Mouse (Mus musculus) hematopoietic multipotent progenitor cell, adult 10-12 weeks (in vitro differentiated cells): ENCODE measurements around the gene Olfr1387. TPM values are rescaled to one million over a fixed set of nuclear protein-coding genes. Genes with fewer than 3 reads are reported as not detected.

Source experiments
- polyA plus RNA-seq: library from polyadenylated mRNA; stranded (reverse); fragments of >175 nt; gene quantifications from 2 replicates; pipeline ENCODE4 v1.2.3, GENCODE M21; 2012; ENCODE audit warnings: low replicate concordance

Olfr1387 gene
- polyA plus RNA-seq = not detected in 2 replicates

DNA sequence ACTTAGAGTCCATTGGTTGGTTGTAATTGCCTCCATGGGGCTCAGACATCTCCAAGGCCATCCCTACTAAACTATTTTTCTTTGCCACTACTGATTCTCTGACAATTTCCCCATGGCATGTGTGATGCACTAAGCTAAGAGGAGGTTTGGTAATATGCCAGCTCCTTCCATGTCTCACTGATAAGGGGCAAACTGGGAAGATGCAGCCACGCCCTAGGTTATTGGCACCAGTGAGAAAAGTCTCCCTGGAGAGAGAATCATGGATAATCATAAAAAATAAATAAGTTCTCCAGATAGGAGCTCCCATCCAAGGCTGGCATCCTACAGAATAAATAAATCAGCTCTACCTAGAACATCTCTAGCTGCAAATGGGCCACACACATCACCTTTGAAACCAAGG, at the start of gene Olfr1387:
Gene Olfr1387 (plus strand): TSS at position 301 of the 400 bp plus-strand sequence.

DNA sequence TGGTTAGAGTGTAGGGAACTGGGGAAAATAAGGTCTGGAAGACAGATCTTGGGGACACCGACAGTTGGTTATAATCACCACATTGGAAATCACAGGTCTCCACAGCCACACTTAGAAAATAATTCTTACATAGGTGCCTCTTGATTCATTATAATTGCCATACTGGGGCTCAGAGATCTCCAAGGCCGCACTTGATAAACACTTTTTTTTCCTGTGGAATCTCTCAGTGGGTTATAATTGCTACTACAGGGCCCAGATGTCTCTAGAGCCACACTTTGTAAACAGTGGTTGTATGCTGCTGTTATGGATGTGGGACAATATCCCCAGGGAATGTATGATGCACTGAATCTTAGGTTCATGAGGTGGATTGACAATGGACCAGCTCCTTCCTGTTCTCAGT, 32.4 kb upstream of the Olfr1387 start, which contains the start of gene Olfr1389:
Gene Olfr1389 (plus strand): TSS at position 301 of the 400 bp plus-strand sequence.

DNA sequence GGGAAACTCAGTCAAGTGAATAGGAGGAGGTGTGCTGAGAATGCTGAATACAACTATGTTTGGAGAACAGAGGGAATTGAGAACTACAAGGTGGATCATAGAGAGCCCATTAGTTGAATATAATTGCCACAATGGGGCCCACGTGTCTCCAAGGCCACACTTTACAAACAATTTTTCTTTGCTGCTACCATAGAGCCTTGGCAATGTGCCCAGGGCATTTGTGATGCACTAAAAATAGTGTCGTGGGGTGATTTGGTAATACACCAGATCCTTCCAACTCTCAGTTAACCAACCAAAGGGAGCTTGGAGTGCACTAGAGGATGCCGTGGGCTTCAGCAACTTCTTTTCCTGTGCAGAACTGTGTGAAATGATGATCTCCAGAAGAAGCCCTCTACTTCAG, 18.7 kb upstream of the Olfr1387 start, which contains the start of gene Olfr1388:
Gene Olfr1388 (plus strand): TSS at position 214 of the 400 bp plus-strand sequence.

DNA sequence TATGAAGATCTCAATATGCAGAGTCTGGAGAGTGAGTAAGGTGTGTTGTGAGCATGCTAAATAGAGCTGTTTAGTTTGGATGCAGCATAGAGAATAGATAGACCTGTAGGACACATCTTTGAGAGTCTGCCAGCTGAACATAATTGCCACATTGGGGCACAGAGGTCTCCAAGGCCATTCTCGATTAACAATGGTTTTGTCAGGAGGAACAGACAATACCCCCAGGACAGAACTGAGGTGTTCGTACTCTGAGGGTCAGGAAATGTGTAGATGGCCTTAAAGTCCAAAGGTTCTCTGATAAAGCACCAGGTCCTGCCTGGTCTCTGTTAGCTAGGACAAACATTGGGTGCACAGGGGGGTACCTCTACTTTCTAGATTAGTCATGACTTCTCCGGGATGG, 9.6 kb downstream of the Olfr1387 start, which contains the start of gene Olfr1386:
Gene Olfr1386 (plus strand): TSS at position 301 of the 400 bp plus-strand sequence.

DNA sequence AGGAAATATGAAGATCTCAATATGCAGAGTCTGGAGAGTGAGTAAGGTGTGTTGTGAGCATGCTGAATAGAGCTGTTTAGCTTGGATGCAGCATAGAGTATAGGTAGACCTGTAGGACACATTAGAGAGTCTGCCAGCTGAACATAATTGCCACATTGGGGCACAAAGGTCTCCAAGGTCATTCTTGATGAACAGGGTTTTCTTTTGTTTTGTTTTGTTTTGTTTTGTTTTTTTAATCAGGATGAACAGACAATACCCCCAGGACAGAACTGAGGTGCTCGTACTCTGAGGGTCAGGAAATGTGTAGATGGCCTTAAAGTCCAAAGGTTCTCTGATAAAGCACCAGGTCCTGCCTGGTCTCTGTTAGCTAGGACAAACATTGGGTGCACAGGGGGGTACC, 33.6 kb downstream of the Olfr1387 start, which contains the start of gene Olfr1385:
Gene Olfr1385 (plus strand): TSS at position 301 of the 400 bp plus-strand sequence.

Other genes starting within 250 kb of the Olfr1387 start
- gene Mgat1, start 211.2 kb upstream of the Olfr1387 start, polyA plus RNA-seq = 202 and 412 TPM in 2 replicates
- gene Olfr1393, start 177.0 kb upstream of the Olfr1387 start, polyA plus RNA-seq = not detected in 2 replicates
- 0.03 TPM in 1 of 2 replicates, not detected in the other for gene Olfr1392, start 170.1 kb upstream of the Olfr1387 start, polyA plus RNA-seq
- gene Olfr10, start 150.6 kb upstream of the Olfr1387 start, polyA plus RNA-seq = 0.04 TPM in 1 of 2 replicates, not detected in the other
- not detected in 2 replicates for gene Olfr1391, start 132.6 kb upstream of the Olfr1387 start, polyA plus RNA-seq
- not detected in 2 replicates for gene Olfr1390, start 120.2 kb upstream of the Olfr1387 start, polyA plus RNA-seq
- not detected in 2 replicates for gene Olfr1389, start 32.3 kb upstream of the Olfr1387 start, polyA plus RNA-seq
- not detected in 2 replicates for gene Olfr1388, start 18.7 kb upstream of the Olfr1387 start, polyA plus RNA-seq
- not detected in 2 replicates for gene Olfr1386, start 9.7 kb downstream of the Olfr1387 start, polyA plus RNA-seq
- not detected in 2 replicates for gene Olfr1385, start 33.7 kb downstream of the Olfr1387 start, polyA plus RNA-seq
- not detected in 2 replicates for gene Olfr1384, start 51.4 kb downstream of the Olfr1387 start, polyA plus RNA-seq
- not detected in 2 replicates for gene Olfr1383, start 64.3 kb downstream of the Olfr1387 start, polyA plus RNA-seq
- not detected in 2 replicates for gene Olfr1382, start 72.9 kb downstream of the Olfr1387 start, polyA plus RNA-seq
- gene Olfr1381, start 88.1 kb downstream of the Olfr1387 start, polyA plus RNA-seq = not detected in 2 replicates
- gene Olfr1380, start 101.5 kb downstream of the Olfr1387 start, polyA plus RNA-seq = not detected in 2 replicates
- gene Flt4, start 153.9 kb downstream of the Olfr1387 start, polyA plus RNA-seq = 0.18 and 1.1 TPM in 2 replicates
- gene Scgb3a1, start 208.3 kb downstream of the Olfr1387 start, polyA plus RNA-seq = not detected in 2 replicates